Mouse (Mus musculus) hindbrain, embryonic 16.5 days (tissue): ENCODE results near the gene Ndufa11. TPM values are rescaled to one million over a fixed set of nuclear protein-coding genes. Genes with fewer than 3 reads are reported as not detected.
A peak's percentile ranks its signal among the peaks of the same experiment; 100 is the strongest.

ENCODE experiments used
- ATAC-seq: fragments of 200-750 bp; cut with Nextera tagmentation; 2 replicates; pipeline ENCODE4 v1.8.0; 2017; ENCODE audit warnings: moderate TSS enrichment, moderate library complexity
- H3K27ac ChIP-seq: fragments of 300-500 bp; sonication (generic); 2 replicates; pipeline ENCODE4 v1.5.1; 2014; ENCODE audit warnings: low read depth, mild to moderate bottlenecking, control low read depth, low read length, moderate library complexity
- H3K27me3 ChIP-seq: fragments of 300-500 bp; sonication (generic); replicated peaks from 2 replicates; pipeline ENCODE4 v1.6.1; 2014; ENCODE audit warnings: low read length; ENCODE audit not compliant: control insufficient read depth, insufficient read depth
- H3K36me3 ChIP-seq: fragments of 300-500 bp; sonication (generic); 2 replicates; pipeline ENCODE4 v1.6.1; 2014; ENCODE audit warnings: mild to moderate bottlenecking, low read length, moderate library complexity, mixed read lengths; ENCODE audit not compliant: control insufficient read depth, insufficient read depth
- H3K4me1 ChIP-seq: fragments of 300-500 bp; sonication (generic); 2 replicates; pipeline ENCODE4 v1.6.1; 2014; ENCODE audit warnings: low read depth, low read length; ENCODE audit not compliant: control insufficient read depth, insufficient read depth
- H3K4me2 ChIP-seq: fragments of 300-500 bp; sonication (generic); 2 replicates; pipeline ENCODE4 v1.6.1; 2014; ENCODE audit warnings: mild to moderate bottlenecking, low read length, control low read depth, moderate library complexity
- H3K4me3 ChIP-seq: fragments of 300-500 bp; sonication (generic); 2 replicates; pipeline ENCODE4 v1.5.1; 2014; ENCODE audit warnings: mild to moderate bottlenecking, low read length, control low read depth, moderate library complexity
- H3K9ac ChIP-seq: fragments of 300-500 bp; sonication (generic); 2 replicates; pipeline ENCODE4 v1.6.1; 2014; ENCODE audit warnings: low read depth, mild to moderate bottlenecking, control low read depth, low read length, moderate library complexity
- H3K9me3 ChIP-seq: fragments of 300-500 bp; sonication (generic); 2 replicates; pipeline ENCODE4 v1.6.1; 2014; ENCODE audit warnings: mild to moderate bottlenecking, low read length, moderate library complexity; ENCODE audit not compliant: control insufficient read depth
- whole genome bisulfite sequencing: fragments of 180-500 bp; shearing (Covaris S2); extraction: QIAGEN DNeasy Blood & Tissue Kit; methylation state at CpG from one replicate; pipeline ENCODE4 v1.1.7; 2014; 5-methylcytosine and 5-hydroxymethylcytosine counted together
- polyA plus RNA-seq: library from polyadenylated mRNA; unstranded; fragments of >200 nt; fragmentation: Nextera tagmentation; extraction: Ambion mirVana; gene quantifications from 2 replicates; pipeline ENCODE4 v1.2.1, GENCODE M21; 2015

Gene Ndufa11
- polyA plus RNA-seq, 1 experiment from 2014 or later = 621 TPM

GRCm38 (mm10) chr17:56709708-56710107 is 7.9 kb upstream of the Ndufa11 start:
- Histone ChIP-seq H3K9ac (no peak overlapping the region), H3K9me3 (no peaks in the 10 kb centered on the region), H3K4me3 (no peak overlapping the region), H3K27ac (no peak overlapping the region), H3K4me1 (no peaks in the 10 kb centered on the region), H3K27me3 (no peaks in the 10 kb centered on the region), H3K4me2 (no peak overlapping the region), H3K36me3 (peaks cover 64% of the 10 kb centered on the region)
- no peak for ATAC-seq
- WGBS = 91% methylated on average over 3 of the region's 3 CpGs

- peak overlapping the region; percentile 81 for H3K4me2 ChIP-seq
- no peak for ATAC-seq
- WGBS = 68% methylated on average over 11 of the region's 11 CpGs
- H3K9me3 ChIP-seq = no peaks in the 10 kb centered on the region
- H3K4me1 ChIP-seq = peaks cover 21% of the 10 kb centered on the region
- 0 out of 2 replicates have a peak overlapping the region, but pooled peaks have one; percentile 87 for H3K9ac ChIP-seq
- H3K4me3 ChIP-seq = no peak overlapping the region; the same call in 1 of the 2 replicates
- H3K36me3 ChIP-seq = peaks cover 16% of the 10 kb centered on the region
- no peak overlapping the region for H3K27ac ChIP-seq
- no peaks in the 10 kb centered on the region for H3K27me3 ChIP-seq
These were observed 2.2 kb upstream of the Ndufa11 start for GRCm38 (mm10) chr17:56715360-56715759.

GRCm38 (mm10) chr17:56715914-56716654 is 1.5 kb upstream of the Ndufa11 start:
- Histone ChIP-seq H3K36me3 (peaks cover 9% of the 10 kb centered on the region; the same call in 1 of the 2 replicates), H3K27ac (peak overlapping the region; percentile 93), H3K4me1 (peaks cover 21% of the 10 kb centered on the region), H3K4me3 (peak overlapping the region; percentile 80), H3K9me3 (no peaks in the 10 kb centered on the region), H3K4me2 (peak overlapping the region; percentile 81), H3K9ac (peak overlapping the region; percentile 87), H3K27me3 (no peaks in the 10 kb centered on the region)
- WGBS = 23% methylated on average over 22 of the region's 22 CpGs
- ATAC-seq = peak; percentile 0

- Histone ChIP-seq H3K36me3 (peaks cover 8% of the 10 kb centered on the region), H3K4me3 (peak overlapping the region; percentile 80), H3K4me1 (peaks cover 21% of the 10 kb centered on the region), H3K27ac (peak overlapping the region; percentile 93), H3K27me3 (no peaks in the 10 kb centered on the region), H3K9me3 (no peaks in the 10 kb centered on the region), H3K4me2 (peak overlapping the region; percentile 81), H3K9ac (peak overlapping the region; percentile 91)
- ATAC-seq = peak; percentile 94
- 0% methylated on average over 28 of the region's 55 CpGs for WGBS
These were observed 758 bp upstream of the Ndufa11 start for GRCm38 (mm10) chr17:56716655-56717362.

GRCm38 (mm10) chr17:56722441-56722840 is 4.9 kb downstream of the Ndufa11 start:
- H3K27ac ChIP-seq = no peak overlapping the region
- no peak overlapping the region for H3K4me3 ChIP-seq
- ATAC-seq = no peak
- 98% methylated on average over 5 of the region's 5 CpGs for whole genome bisulfite sequencing
- H3K4me2 ChIP-seq = no peak overlapping the region
- peaks cover 14% of the 10 kb centered on the region; the same call in 1 of the 2 replicates for H3K36me3 ChIP-seq
- no peaks in the 10 kb centered on the region for H3K9me3 ChIP-seq
- H3K9ac ChIP-seq = no peak overlapping the region
- H3K27me3 ChIP-seq = no peaks in the 10 kb centered on the region
- H3K4me1 ChIP-seq = peaks cover 14% of the 10 kb centered on the region

- WGBS = 90% methylated on average over 11 of the region's 11 CpGs
- Histone ChIP-seq H3K9ac (no peak overlapping the region), H3K4me3 (no peak overlapping the region), H3K27me3 (no peaks in the 10 kb centered on the region), H3K4me2 (no peak overlapping the region), H3K36me3 (peaks cover 14% of the 10 kb centered on the region; the same call in 1 of the 2 replicates), H3K9me3 (no peaks in the 10 kb centered on the region), H3K27ac (no peak overlapping the region), H3K4me1 (peaks cover 10% of the 10 kb centered on the region)
- no peak for ATAC-seq
These were observed 6.0 kb downstream of the Ndufa11 start for GRCm38 (mm10) chr17:56723419-56724161.

GRCm38 (mm10) chr17:56727029-56727649 is 9.6 kb downstream of the Ndufa11 start:
- ATAC-seq = no peak
- 20% methylated on average over 7 of the region's 7 CpGs for WGBS
- no peaks in the 10 kb centered on the region for H3K9me3 ChIP-seq
- H3K9ac ChIP-seq = no peak overlapping the region
- H3K4me3 ChIP-seq = no peak overlapping the region
- H3K27me3 ChIP-seq = no peaks in the 10 kb centered on the region
- peaks cover 6% of the 10 kb centered on the region; the same call in 1 of the 2 replicates for H3K36me3 ChIP-seq
- no peak overlapping the region for H3K27ac ChIP-seq
- H3K4me2 ChIP-seq = no peak overlapping the region
- H3K4me1 ChIP-seq = no peaks in the 10 kb centered on the region; the same call in none of the 2 replicates

GRCm38 (mm10) chr17:56727659-56728058 is 10.1 kb downstream of the Ndufa11 start:
- no peak overlapping the region for H3K4me3 ChIP-seq
- no peak for ATAC-seq
- WGBS = 16% methylated on average over 12 of the region's 12 CpGs
- no peak overlapping the region for H3K27ac ChIP-seq
- H3K36me3 ChIP-seq = peaks cover 6% of the 10 kb centered on the region; the same call in 1 of the 2 replicates
- no peaks in the 10 kb centered on the region for H3K27me3 ChIP-seq
- H3K9me3 ChIP-seq = no peaks in the 10 kb centered on the region
- no peak overlapping the region for H3K9ac ChIP-seq
- H3K4me1 ChIP-seq = no peaks in the 10 kb centered on the region; the same call in none of the 2 replicates
- no peak overlapping the region for H3K4me2 ChIP-seq
